Mouse (Mus musculus) thymus, adult 2 months (tissue): ENCODE data around the gene Irf2.

Experiments used
- CTCF ChIP-seq: fragments of 200-500 bp; IDR thresholded peaks from 2 replicates; pipeline ENCODE4 v1.5.1; 2012; ENCODE audit warnings: mild to moderate bottlenecking, control low read depth, low read length, moderate library complexity, borderline replicate concordance; ENCODE audit not compliant: control insufficient read depth, poor library complexity, insufficient read depth; ENCODE audit errors: extremely low read depth
- POLR2A ChIP-seq: fragments of 200-500 bp; IDR thresholded peaks from 2 replicates; pipeline ENCODE4 v1.6.1; 2012; ENCODE audit warnings: mild to moderate bottlenecking, low read length, control low read depth, moderate library complexity; ENCODE audit not compliant: control insufficient read depth, poor library complexity, insufficient read depth; ENCODE audit errors: extremely low read depth

- TF ChIP-seq CTCF (no peak), POLR2A (no peak)
Observed at GRCm38 (mm10) chr8:46793248-46793647, 53.7 kb downstream of the Irf2 start.
